Mouse (Mus musculus) brain, embryonic 14.5 days (tissue): Measurements from ENCODE around the gene Serpinb13.

Experiments used
- CTCF ChIP-seq: fragments of 200-500 bp; IDR thresholded peaks from 2 replicates; pipeline ENCODE4 v1.5.1; 2012; ENCODE audit warnings: inconsistent platforms, mild to moderate bottlenecking, moderate library complexity, borderline replicate concordance; ENCODE audit not compliant: insufficient read depth, insufficient read length; ENCODE audit errors: extremely low read depth
- POLR2A ChIP-seq: fragments of 200-500 bp; IDR thresholded peaks from 2 replicates; pipeline ENCODE4 v1.6.1; 2012; ENCODE audit warnings: mild to moderate bottlenecking, inconsistent platforms, borderline replicate concordance; ENCODE audit not compliant: poor library complexity, insufficient read depth, insufficient read length, severe bottlenecking; ENCODE audit errors: extremely low read depth

DNA sequence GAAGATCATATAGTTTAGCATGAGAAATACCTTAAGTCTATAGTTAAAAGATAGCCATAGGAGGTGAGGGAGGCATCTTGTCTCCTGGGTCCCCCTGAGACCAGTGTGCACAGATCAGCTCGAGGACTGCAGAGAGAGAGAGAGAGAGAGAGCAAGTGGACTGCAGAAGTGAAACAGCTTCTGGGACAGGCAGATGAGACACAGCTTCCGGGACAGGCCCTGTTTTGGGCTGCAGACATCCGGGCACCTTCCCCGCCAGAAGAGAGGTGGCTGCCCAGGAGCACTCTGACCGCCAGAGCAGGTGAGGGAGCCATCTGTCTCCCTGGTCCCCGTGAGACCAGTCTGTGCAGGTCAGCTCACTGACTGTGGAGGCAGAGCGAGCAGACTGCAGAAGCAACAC is 34.4 kb downstream of the Serpinb13 start:
- TF ChIP-seq CTCF, result no peak
- no peak for TF ChIP-seq POLR2A
